Mouse (Mus musculus) heart, adult 2 months (tissue): ENCODE results near the gene Apbb1ip. TPM values are rescaled to one million over a fixed set of nuclear protein-coding genes. Genes with fewer than 3 reads are reported as not detected.

ENCODE experiments used
- DNase-seq, 2 experiments: peaks; one replicate each; pipeline ENCODE4 v3.0.0; 2021
- H3K27ac ChIP-seq: fragments of 200-600 bp; 2 replicates; pipeline ENCODE4 v1.8.1; 2022
- H3K27me3 ChIP-seq: fragments of 200-500 bp; 2 replicates; pipeline ENCODE4 v1.6.1; 2012; ENCODE audit warnings: mild to moderate bottlenecking, low read length, inconsistent platforms, mixed read lengths; ENCODE audit not compliant: control insufficient read depth, insufficient read depth
- H3K36me3 ChIP-seq: fragments of 200-500 bp; 2 replicates; pipeline ENCODE4 v1.6.1; 2012; ENCODE audit warnings: low read length, inconsistent platforms; ENCODE audit not compliant: control insufficient read depth, insufficient read depth
- H3K4me1 ChIP-seq: fragments of 200-500 bp; 2 replicates; pipeline ENCODE4 v1.6.1; 2011; ENCODE audit warnings: low read length; ENCODE audit not compliant: control insufficient read depth, insufficient read depth
- H3K4me3 ChIP-seq: fragments of 200-600 bp; 2 replicates; pipeline ENCODE4 v1.8.1; 2022
- H3K79me2 ChIP-seq: fragments of 200-500 bp; replicated peaks from 2 replicates; pipeline ENCODE4 v1.6.1; 2012; ENCODE audit warnings: mild to moderate bottlenecking, inconsistent platforms, low read length, moderate library complexity, mixed read lengths; ENCODE audit not compliant: control insufficient read depth, insufficient read depth
- H3K9ac ChIP-seq: fragments of 200-500 bp; 2 replicates; pipeline ENCODE4 v1.6.1; 2012; ENCODE audit warnings: low read depth, mild to moderate bottlenecking, control low read depth, inconsistent platforms, low read length, mixed read lengths
- CTCF ChIP-seq: fragments of 200-600 bp; IDR thresholded peaks from 2 replicates; pipeline ENCODE4 v1.8.1; 2022; ENCODE audit warnings: antibody characterized with exemption, mild to moderate bottlenecking, moderate library complexity
- EP300 ChIP-seq: fragments of 200-500 bp; IDR thresholded peaks from 2 replicates; pipeline ENCODE4 v1.6.1; 2011; ENCODE audit warnings: low read depth, low read length, control low read depth; ENCODE audit not compliant: insufficient read depth
- POLR2A ChIP-seq: fragments of 200-500 bp; IDR thresholded peaks from 2 replicates; pipeline ENCODE4 v1.6.1; 2011; ENCODE audit warnings: mild to moderate bottlenecking, low read depth, low read length, control low read depth; ENCODE audit not compliant: insufficient read depth
- WGBS: fragments of 180-500 bp; shearing (Covaris S2); methylation state at CpG from one replicate; pipeline ENCODE4 v1.1.7; 2018; 5-methylcytosine and 5-hydroxymethylcytosine counted together
- intact Hi-C: fragments of 180-260 bp; cut with DNase I; formaldehyde crosslinking; loops from one replicate; pipeline ENCODE4 v1.15.1; 2025
- polyA plus RNA-seq: library from polyadenylated mRNA; depleted of rRNA; stranded (reverse); fragments of >200 nt; gene quantifications from 2 replicates; pipeline ENCODE4 v1.2.3, GENCODE M21; 2012; rRNA removed
- total RNA-seq, 2 experiments: library from RNA; stranded (reverse); gene quantifications; 2 replicates each; pipeline ENCODE4 v1.2.3; 2021

Apbb1ip gene
- total and polyA plus RNA-seq, 3 experiments = 2.4 to 4.0 (median 3.0) TPM

- Histone ChIP-seq H3K79me2 (no peaks in the 10 kb centered on the region), H3K4me1 (no peaks in the 10 kb centered on the region), H3K27ac (no peak overlapping the region), H3K27me3 (no peaks in the 10 kb centered on the region), H3K36me3 (no peaks in the 10 kb centered on the region), H3K9ac (no peak overlapping the region), H3K4me3 (no peak overlapping the region)
- DNase-seq = no peak
- intact Hi-C loops = no loop called here
- 94% methylated on average over 3 of the region's 3 CpGs for WGBS
- TF ChIP-seq CTCF (no peak), EP300 (no peak), POLR2A (no peak)
These were observed 140.5 kb downstream of the Apbb1ip start for GRCm38 (mm10) chr2:22914421-22914820.

- no peak for DNase-seq
- TF ChIP-seq EP300 = no peak
- no peak for TF ChIP-seq POLR2A
- TF ChIP-seq CTCF = no peak
- H3K27me3 ChIP-seq = no peaks in the 10 kb centered on the region
- intact Hi-C loops = no loop called here
- no peak overlapping the region for H3K9ac ChIP-seq
- H3K4me3 ChIP-seq = no peak overlapping the region
- H3K79me2 ChIP-seq = no peaks in the 10 kb centered on the region
- H3K4me1 ChIP-seq = no peaks in the 10 kb centered on the region
- H3K27ac ChIP-seq = no peak overlapping the region
- no peaks in the 10 kb centered on the region for H3K36me3 ChIP-seq
- 91% methylated on average over 2 of the region's 2 CpGs for WGBS
These were observed 144.8 kb downstream of the Apbb1ip start for GRCm38 (mm10) chr2:22918651-22919050.

Other genes with a start within 250 kb of the Apbb1ip start
- not detected for gene Gad2, start 151.9 kb upstream of the Apbb1ip start, total RNA-seq
- gene Gad2, start 151.9 kb upstream of the Apbb1ip start, polyA plus RNA-seq = not detected in 2 replicates
- gene Pdss1, start 121.4 kb downstream of the Apbb1ip start, total RNA-seq = 10 to 100 TPM; 19.4 to 20.9 TPM
- gene Pdss1, start 121.4 kb downstream of the Apbb1ip start, polyA plus RNA-seq = 11.9 and 15.9 TPM in 2 replicates